Mouse (Mus musculus): Measurements from ENCODE around the gene Dynlt1c. TPM values are rescaled to one million over a fixed set of nuclear protein-coding genes. Genes with fewer than 3 reads are reported as not detected.
"Not testable (repeated sequence)": the region's sequence is repeated elsewhere in the genome, so short reads cannot be mapped to it uniquely, and the experiment has no call there.

Dynlt1c gene
- polyA plus RNA-seq, 1 experiment from 2014 or later, result 25.6 TPM

DNA sequence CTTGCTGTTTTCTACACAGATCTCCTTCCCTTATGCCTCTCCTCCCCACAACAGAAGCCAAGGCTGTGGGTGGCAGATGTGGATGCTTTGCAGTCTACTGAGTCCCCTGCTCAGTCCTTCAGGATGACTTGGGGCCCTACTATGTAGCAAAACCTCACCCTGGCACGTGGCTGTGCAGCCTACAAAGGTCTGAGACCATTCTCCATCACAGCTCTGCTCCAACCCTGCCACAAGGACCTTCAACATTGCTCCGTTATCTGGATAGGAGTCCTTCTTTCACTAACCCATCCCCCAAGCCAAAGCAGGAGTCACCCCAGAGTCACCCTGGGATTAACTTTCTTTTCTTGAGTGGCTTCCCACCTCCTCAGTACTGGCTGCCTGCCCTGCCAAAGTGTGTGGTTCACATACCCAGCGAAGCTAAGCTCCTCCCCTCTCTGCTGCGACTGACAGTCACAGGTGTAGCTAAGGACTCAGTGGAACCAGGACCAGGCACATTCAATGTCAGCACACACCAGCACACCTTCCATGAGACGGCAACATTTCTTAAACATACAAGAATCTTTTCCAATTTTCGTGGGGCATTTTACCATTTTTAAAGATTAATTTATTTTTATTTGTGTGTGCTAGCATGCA is 23.6 kb downstream of the Dynlt1c start:
- peak; percentile 63; the same call in 1 of the 2 replicates for ATAC-seq (ENCODE audit: low read depth)
- not testable (repeated sequence) for H3K27ac ChIP-seq (replicated peaks; ENCODE audit: low read depth, low read length); H3K27me3 ChIP-seq (replicated peaks; ENCODE audit: control insufficient read depth, insufficient read depth, low read length); DNase-seq (ENCODE audit: low spot score); H3K9ac ChIP-seq (ENCODE audit: low read depth, low read length); H3K4me2 ChIP-seq (ENCODE audit: low read depth, low read length); H3K9me3 ChIP-seq (ENCODE audit: control insufficient read depth, low read length); H3K4me3 ChIP-seq (ENCODE audit: low read depth, low read length); H3K4me1 ChIP-seq (ENCODE audit: control insufficient read depth, insufficient read depth, low read length); H3K36me3 ChIP-seq (ENCODE audit: control insufficient read depth, insufficient read depth, low read length)
- WGBS, result 33% methylated on average over 1 of the region's 6 CpGs

DNA sequence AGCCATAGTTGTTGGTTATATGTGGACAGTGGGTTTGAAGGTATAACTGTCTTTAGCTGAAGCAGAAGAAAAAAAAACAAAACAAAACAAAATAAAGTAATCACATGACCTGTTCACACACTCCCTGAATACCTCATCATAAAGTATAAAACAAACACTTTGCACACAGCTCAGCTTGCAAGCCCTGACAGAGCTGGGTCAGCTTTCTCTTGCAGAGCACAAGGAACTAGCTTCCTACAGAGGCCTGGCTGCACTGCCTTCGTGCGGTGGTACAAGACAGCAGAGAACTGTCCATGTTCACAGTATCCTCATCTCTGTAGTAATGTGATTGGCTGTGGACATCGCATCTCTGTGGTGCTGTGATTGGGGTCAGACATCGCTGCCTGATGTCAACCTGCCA is 28.9 kb downstream of the Dynlt1c start:
- not testable (repeated sequence) for H3K4me3 ChIP-seq (ENCODE audit: low read depth, low read length); H3K27me3 ChIP-seq (replicated peaks; ENCODE audit: control insufficient read depth, insufficient read depth, low read length); H3K4me2 ChIP-seq (ENCODE audit: low read depth, low read length); H3K9ac ChIP-seq (ENCODE audit: low read depth, low read length); DNase-seq (ENCODE audit: low spot score); H3K36me3 ChIP-seq (ENCODE audit: control insufficient read depth, insufficient read depth, low read length); H3K27ac ChIP-seq (replicated peaks; ENCODE audit: low read depth, low read length); ATAC-seq (ENCODE audit: low read depth); H3K4me1 ChIP-seq (ENCODE audit: control insufficient read depth, insufficient read depth, low read length); H3K9me3 ChIP-seq (ENCODE audit: control insufficient read depth, low read length)
- 77% methylated on average over 4 of the region's 4 CpGs for WGBS

DNA sequence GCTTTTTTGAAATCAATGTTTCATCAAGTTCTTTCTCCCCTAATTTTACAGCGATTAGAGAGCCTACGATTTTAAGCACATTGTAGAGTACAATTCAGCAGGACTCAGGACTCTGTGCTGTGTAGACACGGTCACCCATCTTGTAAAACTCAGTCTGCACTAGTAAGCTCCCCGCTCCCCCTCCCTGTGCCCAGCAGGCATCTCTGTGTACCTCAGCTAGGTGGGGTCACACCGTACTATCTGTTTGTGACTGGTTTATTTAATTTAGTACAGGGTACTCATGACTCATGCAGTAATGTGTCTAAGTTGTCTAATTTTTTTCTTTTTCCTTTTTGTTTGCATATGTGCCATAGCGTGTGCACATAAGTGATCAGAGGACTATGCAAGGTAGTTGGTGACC is 31.4 kb downstream of the Dynlt1c start:
- H3K9ac ChIP-seq (ENCODE audit: low read depth, low read length); H3K36me3 ChIP-seq (ENCODE audit: control insufficient read depth, insufficient read depth, low read length); H3K27ac ChIP-seq (replicated peaks; ENCODE audit: low read depth, low read length); ATAC-seq (ENCODE audit: low read depth); H3K27me3 ChIP-seq (replicated peaks; ENCODE audit: control insufficient read depth, insufficient read depth, low read length); H3K4me2 ChIP-seq (ENCODE audit: low read depth, low read length); H3K4me1 ChIP-seq (ENCODE audit: control insufficient read depth, insufficient read depth, low read length); H3K4me3 ChIP-seq (ENCODE audit: low read depth, low read length); DNase-seq (ENCODE audit: low spot score); H3K9me3 ChIP-seq (ENCODE audit: control insufficient read depth, low read length): not testable (repeated sequence)
- WGBS, result 87% methylated on average over 6 of the region's 6 CpGs

DNA sequence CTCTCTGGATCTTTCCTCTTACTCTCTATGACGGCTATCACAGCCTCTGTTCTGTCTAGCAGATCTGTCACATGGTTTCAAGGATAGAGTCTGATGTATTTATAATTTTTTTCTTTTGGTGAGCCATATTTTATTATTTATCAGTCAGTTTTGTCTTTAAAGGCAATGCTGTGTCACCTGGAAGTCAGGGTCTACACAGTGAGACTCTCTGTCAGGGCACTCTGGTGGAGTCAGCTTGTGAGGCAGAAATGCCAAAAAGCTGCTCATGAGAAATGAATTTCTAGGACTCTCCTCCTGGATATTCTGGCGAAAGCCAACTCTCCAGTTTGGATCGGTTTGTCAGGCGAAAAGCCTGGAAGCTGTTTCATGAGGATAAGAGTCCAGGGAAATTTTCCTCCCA is 34.3 kb downstream of the Dynlt1c start:
- not testable (repeated sequence) for H3K4me3 ChIP-seq (ENCODE audit: low read depth, low read length); ATAC-seq (ENCODE audit: low read depth)
- WGBS, result 86% methylated on average over 1 of the region's 4 CpGs

DNA sequence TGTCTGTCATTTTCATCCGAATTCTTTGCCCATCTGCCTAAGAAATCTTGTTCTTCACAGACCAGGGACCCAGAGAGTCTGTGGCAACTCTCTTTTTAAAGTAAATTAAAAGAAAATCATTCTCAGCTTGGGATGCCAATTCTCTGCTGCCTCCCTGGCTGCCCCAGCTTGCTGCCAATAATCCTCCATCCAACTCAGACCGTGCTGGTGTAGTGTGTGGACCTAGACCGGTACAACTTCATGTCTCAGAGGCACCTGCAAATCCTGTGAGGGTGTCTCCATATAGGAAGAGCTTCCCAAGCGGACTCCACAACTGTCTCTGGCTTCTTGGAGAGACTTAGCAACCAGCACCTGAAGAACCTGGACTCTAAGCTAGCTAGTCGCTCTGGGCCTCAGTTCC is 35.4 kb downstream of the Dynlt1c start:
- Histone ChIP-seq H3K27me3 (replicated peaks; ENCODE audit: control insufficient read depth, insufficient read depth, low read length) (no peaks in the 10 kb centered on the region), H3K36me3 (ENCODE audit: control insufficient read depth, insufficient read depth, low read length) (no peaks in the 10 kb centered on the region), H3K4me2 (ENCODE audit: low read depth, low read length) (no peak overlapping the region), H3K4me1 (ENCODE audit: control insufficient read depth, insufficient read depth, low read length) (no peaks in the 10 kb centered on the region), H3K9ac (ENCODE audit: low read depth, low read length) (no peak overlapping the region), H3K9me3 (ENCODE audit: control insufficient read depth, low read length) (no peaks in the 10 kb centered on the region), H3K27ac (replicated peaks; ENCODE audit: low read depth, low read length) (no peak overlapping the region), H3K4me3 (ENCODE audit: low read depth, low read length) (no peak overlapping the region)
- DNase-seq (ENCODE audit: low spot score) (no peak), ATAC-seq (ENCODE audit: low read depth) (no peak)
- WGBS, result 86% methylated on average over 5 of the region's 5 CpGs

More for the DNA sequence above, 34.3 kb downstream of the Dynlt1c start:
- not testable (repeated sequence) for H3K4me2 ChIP-seq (ENCODE audit: low read depth, low read length); H3K4me1 ChIP-seq (ENCODE audit: control insufficient read depth, insufficient read depth, low read length); H3K36me3 ChIP-seq (ENCODE audit: control insufficient read depth, insufficient read depth, low read length); H3K27ac ChIP-seq (replicated peaks; ENCODE audit: low read depth, low read length); H3K27me3 ChIP-seq (replicated peaks; ENCODE audit: control insufficient read depth, insufficient read depth, low read length); H3K9ac ChIP-seq (ENCODE audit: low read depth, low read length); DNase-seq (ENCODE audit: low spot score); H3K9me3 ChIP-seq (ENCODE audit: control insufficient read depth, low read length)

DNA sequence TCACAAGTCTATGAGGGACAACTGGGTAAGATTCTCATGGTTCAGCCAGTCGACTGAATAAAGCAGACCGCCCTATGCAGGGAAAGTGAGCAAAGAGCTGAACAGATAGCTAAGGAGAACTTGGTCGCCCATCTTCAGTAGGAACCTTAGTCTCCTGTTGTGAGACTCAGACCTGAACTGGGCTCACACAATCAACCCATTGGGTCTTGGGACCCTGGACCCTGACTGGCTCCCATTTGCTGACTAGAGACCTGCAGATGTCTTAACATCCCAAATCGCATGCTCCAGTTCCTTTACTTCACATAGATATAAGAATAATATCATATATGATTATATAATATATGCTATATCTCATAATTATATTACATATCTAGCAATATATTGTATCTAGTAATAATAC is 36.0 kb downstream of the Dynlt1c start:
- not testable (repeated sequence) for H3K4me1 ChIP-seq (ENCODE audit: control insufficient read depth, insufficient read depth, low read length); H3K9me3 ChIP-seq (ENCODE audit: control insufficient read depth, low read length); H3K36me3 ChIP-seq (ENCODE audit: control insufficient read depth, insufficient read depth, low read length); H3K9ac ChIP-seq (ENCODE audit: low read depth, low read length); H3K4me2 ChIP-seq (ENCODE audit: low read depth, low read length); H3K4me3 ChIP-seq (ENCODE audit: low read depth, low read length); ATAC-seq (ENCODE audit: low read depth); DNase-seq (ENCODE audit: low spot score); H3K27ac ChIP-seq (replicated peaks; ENCODE audit: low read depth, low read length); H3K27me3 ChIP-seq (replicated peaks; ENCODE audit: control insufficient read depth, insufficient read depth, low read length)
- 100% methylated on average over 3 of the region's 4 CpGs for WGBS

DNA sequence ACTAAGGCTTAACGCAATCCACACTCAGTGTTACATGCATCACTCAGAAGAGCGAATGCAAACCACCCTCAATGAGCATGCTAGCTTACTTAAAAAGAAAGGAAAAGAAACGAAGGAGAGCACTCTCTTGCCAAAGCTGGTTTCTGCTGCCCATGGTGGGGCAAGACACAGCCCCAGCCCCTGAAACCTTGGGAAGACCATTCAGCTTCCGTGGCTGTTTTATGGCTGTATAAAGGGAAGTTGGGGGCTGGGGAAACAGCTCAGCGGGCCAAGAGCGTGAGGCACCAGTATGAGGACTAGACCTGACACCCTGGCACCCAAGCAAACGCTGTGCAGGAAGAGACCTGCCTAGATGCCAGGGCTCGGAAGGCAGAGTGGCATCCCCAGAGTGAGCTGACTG is 37.0 kb downstream of the Dynlt1c start:
- not testable (repeated sequence) for H3K36me3 ChIP-seq (ENCODE audit: control insufficient read depth, insufficient read depth, low read length); H3K4me2 ChIP-seq (ENCODE audit: low read depth, low read length); H3K4me1 ChIP-seq (ENCODE audit: control insufficient read depth, insufficient read depth, low read length); H3K9ac ChIP-seq (ENCODE audit: low read depth, low read length); DNase-seq (ENCODE audit: low spot score); H3K4me3 ChIP-seq (ENCODE audit: low read depth, low read length); ATAC-seq (ENCODE audit: low read depth); H3K27ac ChIP-seq (replicated peaks; ENCODE audit: low read depth, low read length); H3K9me3 ChIP-seq (ENCODE audit: control insufficient read depth, low read length); H3K27me3 ChIP-seq (replicated peaks; ENCODE audit: control insufficient read depth, insufficient read depth, low read length)
- 87% methylated on average over 6 of the region's 8 CpGs for WGBS

DNA sequence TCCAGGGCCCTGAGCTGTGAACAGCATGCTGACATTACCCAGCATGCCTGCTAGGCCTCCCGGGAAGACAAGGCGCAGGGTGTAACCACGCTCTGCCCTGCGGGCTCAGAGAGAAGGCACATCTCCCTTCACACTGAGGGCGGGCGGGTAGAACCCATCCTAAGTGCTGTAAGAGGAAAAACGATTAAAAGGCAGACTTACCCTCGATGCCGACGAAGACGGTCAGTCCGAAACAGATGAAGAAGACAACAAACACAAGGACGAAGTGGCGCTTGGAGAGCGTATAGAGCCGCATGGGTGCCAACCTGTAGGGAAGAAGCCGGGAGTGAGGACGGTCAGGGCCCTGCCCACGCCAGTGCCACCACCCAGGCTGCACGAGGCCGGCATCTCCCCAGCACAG is 38.0 kb downstream of the Dynlt1c start:
- H3K36me3 ChIP-seq (ENCODE audit: control insufficient read depth, insufficient read depth, low read length); DNase-seq (ENCODE audit: low spot score); ATAC-seq (ENCODE audit: low read depth); H3K27ac ChIP-seq (replicated peaks; ENCODE audit: low read depth, low read length); H3K4me1 ChIP-seq (ENCODE audit: control insufficient read depth, insufficient read depth, low read length); H3K9me3 ChIP-seq (ENCODE audit: control insufficient read depth, low read length); H3K27me3 ChIP-seq (replicated peaks; ENCODE audit: control insufficient read depth, insufficient read depth, low read length); H3K9ac ChIP-seq (ENCODE audit: low read depth, low read length); H3K4me2 ChIP-seq (ENCODE audit: low read depth, low read length); H3K4me3 ChIP-seq (ENCODE audit: low read depth, low read length): not testable (repeated sequence)
- 91% methylated on average over 16 of the region's 21 CpGs for WGBS

DNA sequence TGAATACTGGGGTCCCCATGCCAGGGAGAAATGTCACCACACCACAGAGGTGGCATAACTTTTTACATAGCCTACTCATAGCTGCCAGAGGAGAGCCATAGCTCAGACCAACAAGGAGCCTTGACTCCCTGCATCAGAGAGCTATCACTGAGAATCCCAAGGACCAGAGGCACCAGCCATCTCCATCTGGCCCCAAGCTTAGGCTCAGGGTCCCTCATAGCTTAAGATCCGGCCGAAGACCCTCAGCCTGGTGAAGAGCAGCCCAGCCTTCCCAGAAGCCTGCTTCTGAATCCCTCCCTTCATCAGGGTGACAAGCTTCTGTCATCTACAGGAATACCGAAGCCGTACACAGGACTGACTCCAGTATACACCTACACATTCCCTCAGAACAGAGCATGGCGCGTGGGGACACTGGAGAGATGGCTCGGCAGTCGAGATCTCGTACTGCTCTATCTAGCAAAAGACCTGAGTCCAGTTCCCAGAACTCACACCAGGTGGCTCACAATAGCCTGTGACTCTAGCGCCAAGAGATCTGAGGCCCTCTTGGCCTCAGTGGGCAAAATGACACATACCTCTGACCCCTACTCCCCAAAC is 38.7 kb downstream of the Dynlt1c start:
- H3K4me3 ChIP-seq (ENCODE audit: low read depth, low read length); ATAC-seq (ENCODE audit: low read depth); H3K4me1 ChIP-seq (ENCODE audit: control insufficient read depth, insufficient read depth, low read length); DNase-seq (ENCODE audit: low spot score); H3K4me2 ChIP-seq (ENCODE audit: low read depth, low read length); H3K27ac ChIP-seq (replicated peaks; ENCODE audit: low read depth, low read length); H3K27me3 ChIP-seq (replicated peaks; ENCODE audit: control insufficient read depth, insufficient read depth, low read length); H3K9me3 ChIP-seq (ENCODE audit: control insufficient read depth, low read length); H3K36me3 ChIP-seq (ENCODE audit: control insufficient read depth, insufficient read depth, low read length); H3K9ac ChIP-seq (ENCODE audit: low read depth, low read length): not testable (repeated sequence)
- WGBS, result 87% methylated on average over 10 of the region's 10 CpGs
